Mouse (Mus musculus) c-Kit-positive CD71-positive TER-119-positive erythroid progenitor cells, embryonic 14.5 days (primary cell): ENCODE data around the gene Perm1.

ENCODE experiments used
- DNase-seq: peaks from one replicate; pipeline ENCODE4 v3.0.0-alpha.2; 2013; ENCODE audit warnings: low spot score

The Perm1 gene

DNA sequence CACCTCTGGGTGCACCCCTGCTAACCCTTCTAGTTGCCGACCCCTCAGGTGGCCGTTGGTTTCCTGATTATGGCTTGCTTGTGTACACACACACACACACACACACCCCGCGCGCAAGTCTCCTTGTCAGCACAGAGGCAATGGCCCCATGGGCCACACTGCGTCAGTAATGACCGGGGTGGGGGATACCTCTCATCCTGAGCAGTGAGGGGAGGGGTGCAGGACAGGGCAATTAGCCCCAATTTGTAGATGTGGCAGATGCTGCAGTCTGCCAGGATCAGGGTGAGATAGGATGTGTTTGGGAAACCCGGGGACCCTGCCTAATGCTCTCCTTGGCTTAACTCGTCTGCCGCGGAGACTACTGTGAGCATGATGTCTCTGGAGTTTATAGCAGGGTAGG, 33.9 kb downstream of the Perm1 start:
- DNase-seq, result no peak

DNA sequence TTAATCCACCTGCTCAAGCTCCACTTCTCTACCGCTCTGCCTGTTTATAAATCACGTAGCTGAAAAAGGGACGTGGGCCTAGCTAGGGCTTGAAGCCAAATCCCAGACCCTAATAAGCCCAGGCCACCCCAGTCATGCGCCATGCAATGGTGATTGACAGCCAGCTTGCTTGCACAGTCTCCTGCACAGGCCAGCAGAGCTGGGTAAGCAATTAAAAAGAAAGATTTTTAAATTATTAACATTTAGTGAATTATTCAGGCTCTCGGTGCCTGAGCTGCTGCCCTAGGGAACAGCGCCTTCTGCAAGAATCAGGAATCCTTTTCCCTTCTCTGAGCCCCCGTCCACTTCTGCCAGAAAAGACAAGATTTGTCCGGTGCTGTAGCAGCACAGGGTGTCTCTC, 35.4 kb downstream of the Perm1 start:
- DNase-seq, result no peak

DNA sequence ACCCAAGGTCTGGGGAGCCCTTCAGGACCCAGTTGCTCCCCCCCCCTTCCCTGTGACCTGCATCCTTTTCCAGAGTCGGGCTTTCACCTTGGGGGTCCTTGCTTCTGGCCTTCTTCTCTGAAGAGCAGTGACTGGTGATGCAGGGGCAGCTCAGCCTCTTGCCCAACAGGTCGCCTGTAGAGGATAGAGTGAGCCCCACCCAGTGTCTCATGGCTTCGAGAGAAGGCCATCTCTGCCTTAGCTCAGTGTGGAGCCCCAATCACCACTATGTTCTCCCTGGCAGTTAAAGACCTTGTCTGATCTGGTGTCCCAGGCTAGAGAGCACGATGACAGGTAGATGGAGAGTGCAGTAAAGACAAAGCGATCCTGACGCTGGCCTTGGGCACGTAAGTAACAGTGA, 36.5 kb downstream of the Perm1 start:
- DNase-seq, result no peak

DNA sequence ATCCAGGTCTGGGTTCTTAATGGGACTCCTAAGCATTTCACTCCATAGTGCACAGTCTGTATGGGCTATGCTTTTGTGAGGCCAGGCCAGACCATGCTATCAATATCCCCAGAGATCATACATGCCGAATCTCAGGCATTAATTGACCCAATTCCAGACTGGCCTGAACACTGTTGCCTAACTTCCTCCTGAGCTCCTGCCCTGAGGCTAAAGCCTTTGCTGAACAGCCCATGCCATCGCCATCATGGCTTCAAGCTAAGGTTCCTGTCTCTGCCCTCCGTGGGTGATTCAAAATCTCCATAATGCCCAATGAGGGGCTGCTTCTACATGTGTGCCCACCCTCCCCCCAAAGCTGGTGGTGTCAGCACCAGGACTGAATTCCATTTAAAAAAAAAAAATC, 37.0 kb downstream of the Perm1 start:
- no peak for DNase-seq

DNA sequence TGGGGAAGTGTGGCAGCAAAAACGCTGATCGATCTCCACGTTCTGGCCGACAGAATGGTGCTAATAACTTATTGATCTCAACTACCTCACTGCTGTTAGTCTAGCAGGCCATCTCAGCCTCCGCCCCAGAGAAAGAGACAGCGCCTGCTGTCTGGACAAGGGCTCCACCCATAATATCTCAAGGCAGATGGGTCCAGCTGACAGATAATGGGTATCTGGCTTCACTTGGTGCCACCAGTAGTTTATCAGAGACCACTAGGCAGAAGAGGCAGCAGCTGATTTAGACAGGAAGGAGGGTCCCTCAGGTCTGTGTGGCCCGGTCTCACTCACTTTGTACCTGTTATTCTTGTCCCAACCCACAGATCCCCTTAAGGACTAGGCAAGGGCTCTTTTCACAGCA, 37.4 kb downstream of the Perm1 start:
- peak; percentile 79 for DNase-seq

- peak; percentile 62 for DNase-seq
These were observed 38.9 kb downstream of the Perm1 start for GRCm38 (mm10) chr4:156254361-156255077.

DNA sequence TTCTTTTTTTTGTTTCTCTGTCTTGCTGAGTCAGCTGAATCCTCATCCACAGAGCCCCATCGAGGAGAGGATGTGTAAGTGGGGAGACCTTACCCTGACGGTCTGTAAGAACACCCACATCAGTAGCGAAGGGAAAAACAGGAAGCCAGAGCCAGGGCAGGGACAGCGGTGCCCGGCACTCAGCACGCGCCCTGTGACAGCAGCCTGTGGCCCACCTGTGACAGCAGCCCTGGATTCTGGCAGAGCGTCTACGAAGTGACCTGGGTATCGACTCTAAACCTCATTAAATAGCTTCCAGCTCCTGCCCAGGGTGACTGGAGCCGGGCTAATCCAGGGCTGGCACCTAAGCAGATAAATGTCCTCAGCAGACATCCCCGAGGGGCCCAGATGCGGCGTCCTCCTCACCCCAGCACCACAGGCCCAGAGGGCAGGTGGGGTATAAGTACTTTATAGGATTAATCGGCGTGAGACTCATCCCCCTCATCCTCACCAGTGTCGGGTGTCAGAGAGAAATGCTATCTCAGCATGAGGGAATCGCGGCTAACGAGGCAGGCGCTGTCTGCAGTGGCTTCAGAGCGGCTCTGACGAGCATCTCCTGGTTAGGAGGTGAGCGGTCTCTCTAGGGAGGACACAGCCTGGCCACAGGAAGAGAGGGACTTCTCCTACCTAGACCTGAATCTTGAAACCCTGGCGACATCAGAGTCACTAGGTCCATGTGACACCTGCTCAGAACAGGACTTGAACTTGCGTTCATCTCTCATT, 39.6 kb downstream of the Perm1 start, which contains the start of gene Samd11:
Gene Samd11, minus strand, starts transcription at position 580 of the 762 bp plus-strand sequence.
- DNase-seq, result no peak
